Mouse (Mus musculus): ENCODE data around the gene Ccr1.

Ccr1 gene

GRCm38 (mm10) chr9:123927281-123927960, 41.1 kb downstream of the Ccr1 start:
- DNase-seq (ENCODE audit: low spot score in 2 of 2): peak in 1 of 2 experiments; percentile 9

- peak in 1 of 2 experiments; percentile 43 for DNase-seq (ENCODE audit: low spot score in 2 of 2)
Observed at GRCm38 (mm10) chr9:123926041-123926440, 42.5 kb downstream of the Ccr1 start.

GRCm38 (mm10) chr9:123925101-123925946, 43.2 kb downstream of the Ccr1 start:
- peak; percentile 89 to 95 for DNase-seq (ENCODE audit: low spot score in 2 of 2)

GRCm38 (mm10) chr9:123924589-123925066, 43.9 kb downstream of the Ccr1 start:
- peak; percentile 91 to 92 for DNase-seq (ENCODE audit: low spot score in 2 of 2)

GRCm38 (mm10) chr9:123924035-123924434, 44.5 kb downstream of the Ccr1 start:
- DNase-seq (ENCODE audit: low spot score in 2 of 2): peak; percentile 70 to 79

GRCm38 (mm10) chr9:123923146-123923991, 45.1 kb downstream of the Ccr1 start:
- peak; percentile 45 to 55 for DNase-seq (ENCODE audit: low spot score in 2 of 2)
